Mouse (Mus musculus) G1E (cell line): ENCODE data around the gene Plcb1. TPM values are rescaled to one million over a fixed set of nuclear protein-coding genes. Genes with fewer than 3 reads are reported as not detected.

Experiments used
- ATAC-seq: 2 replicates; pipeline ENCODE4 v1.8.0; 2016; ENCODE audit warnings: mild to moderate bottlenecking; ENCODE audit not compliant: insufficient number of reproducible peaks, poor library complexity, low FRiP score, severe bottlenecking; ENCODE audit errors: extremely low read depth
- DNase-seq: peaks from one replicate; pipeline ENCODE4 v3.0.0; 2012; ENCODE audit warnings: low spot score
- H3K27me3 ChIP-seq: 2 replicates; pipeline ENCODE4 v1.6.1; 2012; ENCODE audit warnings: mild to moderate bottlenecking, low read length, inconsistent platforms; ENCODE audit not compliant: insufficient read depth
- H3K36me3 ChIP-seq: replicated peaks from 2 replicates; pipeline ENCODE3; 2012; ENCODE audit warnings: mild to moderate bottlenecking, inconsistent platforms
- H3K4me1 ChIP-seq: 2 replicates; pipeline ENCODE4 v1.6.1; 2012; ENCODE audit warnings: low read depth, low read length, inconsistent platforms, mixed read lengths; ENCODE audit not compliant: insufficient read depth
- H3K4me3 ChIP-seq: 2 replicates; pipeline ENCODE4 v1.5.1; 2012; ENCODE audit warnings: low read depth, mild to moderate bottlenecking, inconsistent platforms, low read length, moderate library complexity, mixed read lengths
- H3K9me3 ChIP-seq: replicated peaks from 2 replicates; pipeline ENCODE4 v1.6.1; 2012; ENCODE audit warnings: inconsistent platforms
- CTCF ChIP-seq: IDR thresholded peaks from 2 replicates; pipeline ENCODE4 v1.5.1; 2012; ENCODE audit warnings: low read depth, low read length, inconsistent platforms, mixed read lengths
- GATA1 ChIP-seq: IDR thresholded peaks from 2 replicates; pipeline ENCODE4 v1.6.1; 2012; ENCODE audit warnings: borderline replicate concordance, low read length, inconsistent platforms, mixed read lengths
- GATA2 ChIP-seq: IDR thresholded peaks from 2 replicates; pipeline ENCODE4 v1.6.1; 2012; ENCODE audit warnings: low read depth, low read length, inconsistent platforms, borderline replicate concordance
- POLR2AphosphoS5 ChIP-seq: IDR thresholded peaks from 2 replicates; pipeline ENCODE4 v1.6.1; 2012; ENCODE audit warnings: low read depth, low read length, inconsistent platforms; ENCODE audit not compliant: insufficient replicate concordance
- TAL1 ChIP-seq: conservative IDR thresholded peaks from 2 replicates; pipeline ENCODE4 v1.6.1; 2012; ENCODE audit warnings: low read depth, low read length, inconsistent platforms, mixed read lengths
- polyA plus RNA-seq: library from polyadenylated mRNA; stranded (reverse); fragments of >175 nt; gene quantifications from 2 replicates; pipeline ENCODE4 v1.2.3, GENCODE M21; 2012
- total RNA-seq, 2 experiments: library from RNA; stranded (forward) in 1 of 2; stranded (reverse) in 1 of 2; fragments of 200-1000 nt in 1 of 2; fragments of >200 nt in 1 of 2; fragmentation: Nextera tagmentation in 1 of 2; gene quantifications; 2 replicates each; pipeline ENCODE4 v1.2.3; 2014 to 2017

Plcb1 gene
- total and polyA plus RNA-seq, 3 experiments = 0.16 TPM; not detected in 2

- TF ChIP-seq GATA1 (no peak), GATA2 (no peak), POLR2AphosphoS5 (no peak), TAL1 (no peak), CTCF (no peak)
- H3K36me3 ChIP-seq = no peaks in the 10 kb centered on the region
- no peaks in the 10 kb centered on the region for H3K27me3 ChIP-seq
- H3K9me3 ChIP-seq = 0 out of 2 replicates have a peak, but pooled peaks cover 3% of the 10 kb centered on the region
- ATAC-seq = no peak
- peaks cover 2% of the 10 kb centered on the region; the same call in 1 of the 2 replicates for H3K4me1 ChIP-seq
- no peak for DNase-seq
- H3K4me3 ChIP-seq = no peak overlapping the region
Measured at GRCm38 (mm10) chr2:134914091-134914550, 128.3 kb downstream of the Plcb1 start.

- Histone ChIP-seq H3K4me1 (peaks cover 2% of the 10 kb centered on the region; the same call in 1 of the 2 replicates), H3K36me3 (no peaks in the 10 kb centered on the region), H3K27me3 (no peaks in the 10 kb centered on the region), H3K9me3 (0 out of 2 replicates have a peak, but pooled peaks cover 3% of the 10 kb centered on the region), H3K4me3 (no peak overlapping the region)
- no peak for ATAC-seq
- no peak for DNase-seq
- TF ChIP-seq POLR2AphosphoS5 (no peak), CTCF (no peak), TAL1 (no peak), GATA2 (no peak), GATA1 (no peak)
Measured at GRCm38 (mm10) chr2:134915035-134915434, 129.2 kb downstream of the Plcb1 start.

GRCm38 (mm10) chr2:134920611-134921280, 134.9 kb downstream of the Plcb1 start:
- H3K36me3 ChIP-seq = no peaks in the 10 kb centered on the region
- no peak for TF ChIP-seq CTCF
- no peak for TF ChIP-seq GATA2
- no peak for TF ChIP-seq TAL1
- TF ChIP-seq POLR2AphosphoS5 = no peak
- no peak for TF ChIP-seq GATA1
- H3K27me3 ChIP-seq = no peaks in the 10 kb centered on the region
- H3K4me1 ChIP-seq = peaks cover 2% of the 10 kb centered on the region
- no peak overlapping the region for H3K4me3 ChIP-seq
- no peak for DNase-seq
- H3K9me3 ChIP-seq = no peaks in the 10 kb centered on the region
- no peak for ATAC-seq

- TF ChIP-seq GATA1 (no peak), CTCF (no peak)
- no peaks in the 10 kb centered on the region for H3K9me3 ChIP-seq
- peaks cover 2% of the 10 kb centered on the region for H3K4me1 ChIP-seq
- H3K36me3 ChIP-seq = no peaks in the 10 kb centered on the region
- no peak overlapping the region for H3K4me3 ChIP-seq
- H3K27me3 ChIP-seq = no peaks in the 10 kb centered on the region
- no peak for DNase-seq
- no peak for ATAC-seq
Measured at GRCm38 (mm10) chr2:134922636-134923375, 136.9 kb downstream of the Plcb1 start.

- Histone ChIP-seq H3K36me3 (no peaks in the 10 kb centered on the region), H3K4me3 (no peak overlapping the region), H3K27me3 (no peaks in the 10 kb centered on the region), H3K4me1 (peaks cover 2% of the 10 kb centered on the region), H3K9me3 (no peaks in the 10 kb centered on the region)
- TF ChIP-seq POLR2AphosphoS5 (no peak), GATA1 (no peak), CTCF (no peak), GATA2 (no peak), TAL1 (no peak)
- DNase-seq (no peak), ATAC-seq (no peak)
Measured at GRCm38 (mm10) chr2:134924143-134924655, 138.3 kb downstream of the Plcb1 start.

GRCm38 (mm10) chr2:134926266-134926665, 140.4 kb downstream of the Plcb1 start:
- no peak overlapping the region for H3K4me3 ChIP-seq
- H3K36me3 ChIP-seq = no peaks in the 10 kb centered on the region
- peaks cover 2% of the 10 kb centered on the region for H3K4me1 ChIP-seq
- DNase-seq (no peak), ATAC-seq (no peak)
- no peaks in the 10 kb centered on the region for H3K27me3 ChIP-seq
- TF ChIP-seq GATA1 (no peak), POLR2AphosphoS5 (no peak), CTCF (no peak), GATA2 (no peak), TAL1 (no peak)
- H3K9me3 ChIP-seq = no peaks in the 10 kb centered on the region
